Mouse (Mus musculus): ENCODE measurements around the gene Gm5148.

GRCm38 (mm10) chr3:37762303-37762702 lies 38.0 kb upstream of the Gm5148 start:
- no peak for TF ChIP-seq CTCF (IDR thresholded peaks at IDR 0.05; ENCODE audit: insufficient read depth, low read length)
- no peak for TF ChIP-seq POLR2A (IDR thresholded peaks at IDR 0.05; ENCODE audit: borderline replicate concordance, extremely low read depth, low read depth, low read length)

Measured in lung, adult 2 months (tissue).